Mouse (Mus musculus): ENCODE data around the gene Ppp2r5a.

DNA sequence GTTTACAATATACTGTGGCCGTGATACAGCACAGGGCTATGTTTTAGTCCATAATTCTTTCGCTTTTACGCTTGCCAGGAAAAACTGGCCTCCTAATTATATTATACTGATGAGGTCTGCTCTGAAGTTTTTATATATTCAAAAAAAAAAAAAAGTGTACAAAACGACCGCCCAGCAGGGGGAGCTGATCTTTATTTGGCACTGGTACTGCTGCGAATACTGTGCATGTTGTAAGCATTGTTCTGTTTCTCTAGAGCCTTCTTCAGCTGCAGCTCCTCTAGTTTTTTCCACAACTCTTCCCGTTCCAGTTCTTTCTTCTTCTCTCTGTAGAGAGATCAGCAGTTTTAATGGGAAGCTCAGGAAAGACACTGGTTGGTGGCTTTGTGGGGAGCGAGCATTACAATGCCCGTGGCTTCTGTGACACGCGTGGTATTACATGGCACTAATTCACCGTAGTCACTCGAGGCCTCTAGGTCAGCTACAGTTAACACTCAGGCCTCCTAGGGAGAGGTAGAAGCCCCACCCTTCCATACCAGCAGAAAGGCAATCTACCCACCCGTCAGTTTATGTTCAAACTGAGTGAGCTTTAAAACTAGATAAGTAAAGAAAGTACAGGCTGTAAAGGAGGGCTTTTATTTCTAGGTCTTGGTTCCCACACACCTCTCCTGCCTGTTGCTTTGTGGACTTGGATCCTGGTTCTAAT lies 50.1 kb downstream of the Ppp2r5a start:
- TF ChIP-seq ELF1 (IDR thresholded peaks at IDR 0.05; ENCODE audit: low read depth, low read length) (no peak), USF1 (IDR thresholded peaks at IDR 0.05; ENCODE audit: low read depth, low read length) (no peak), USF2 (conservative IDR thresholded peaks at IDR 0.05; ENCODE audit: low read depth, low read length) (no peak)

All from CH12.LX (cell line).